Mouse (Mus musculus) midbrain, embryonic 14.5 days (tissue): ENCODE measurements around the gene Gm340. TPM values are rescaled to one million over a fixed set of nuclear protein-coding genes. Genes with fewer than 3 reads are reported as not detected.

ENCODE experiments used
- ATAC-seq: fragments of 200-750 bp; cut with Nextera tagmentation; 2 replicates; pipeline ENCODE4 v1.8.0; 2017; ENCODE audit warnings: moderate number of reproducible peaks, moderate library complexity; ENCODE audit not compliant: low FRiP score, low TSS enrichment
- DNase-seq: peaks from one replicate; pipeline ENCODE4 v3.0.0-alpha.2; 2015
- H3K27ac ChIP-seq: fragments of 300-500 bp; sonication (generic); replicated peaks from 2 replicates; pipeline ENCODE4 v1.5.1; 2014; ENCODE audit warnings: mild to moderate bottlenecking, low read depth, low read length, moderate library complexity
- H3K27me3 ChIP-seq: fragments of 300-500 bp; sonication (generic); 2 replicates; pipeline ENCODE4 v1.6.1; 2014; ENCODE audit warnings: low read length, control low read depth, mixed read lengths; ENCODE audit not compliant: control insufficient read depth, insufficient read depth
- H3K36me3 ChIP-seq: fragments of 300-500 bp; sonication (generic); 2 replicates; pipeline ENCODE4 v1.6.1; 2014; ENCODE audit warnings: low read length, control low read depth; ENCODE audit not compliant: control insufficient read depth, insufficient read depth
- H3K4me1 ChIP-seq: fragments of 300-500 bp; sonication (generic); 2 replicates; pipeline ENCODE4 v1.6.1; 2014; ENCODE audit warnings: mild to moderate bottlenecking, antibody characterized with exemption, low read length, control low read depth; ENCODE audit not compliant: control insufficient read depth, insufficient read depth
- H3K4me2 ChIP-seq: fragments of 300-500 bp; sonication (generic); 2 replicates; pipeline ENCODE4 v1.6.1; 2014; ENCODE audit warnings: mild to moderate bottlenecking, low read length, moderate library complexity
- H3K4me3 ChIP-seq: fragments of 300-500 bp; sonication (generic); replicated peaks from 2 replicates; pipeline ENCODE4 v1.5.1; 2014; ENCODE audit warnings: low read depth, low read length
- H3K9ac ChIP-seq: fragments of 300-500 bp; sonication (generic); replicated peaks from 2 replicates; pipeline ENCODE4 v1.6.1; 2014; ENCODE audit warnings: mild to moderate bottlenecking, low read length, moderate library complexity
- H3K9me3 ChIP-seq: fragments of 300-500 bp; sonication (generic); 2 replicates; pipeline ENCODE4 v1.6.1; 2016; ENCODE audit warnings: low read length, control low read depth, mixed read lengths; ENCODE audit not compliant: control insufficient read depth
- WGBS: fragments of 180-500 bp; shearing (Covaris S2); extraction: QIAGEN DNeasy Blood & Tissue Kit; methylation state at CpG from one replicate; pipeline ENCODE4 v1.1.7; 2014; 5-methylcytosine and 5-hydroxymethylcytosine counted together
- microRNA-seq: library from miRNA; unstranded; fragments of <30 nt; microRNA quantifications from one replicate; pipeline ENCODE4, GENCODE M21; 2016
- polyA plus RNA-seq: library from polyadenylated mRNA; unstranded; fragments of >200 nt; fragmentation: Nextera tagmentation; extraction: Ambion mirVana; gene quantifications from 2 replicates; pipeline ENCODE4 v1.2.1, GENCODE M21; 2014

The Gm340 gene
- polyA plus RNA-seq, 1 experiment from 2014 or later: 5.1 TPM

- no peak overlapping the region for H3K27ac ChIP-seq
- no peak overlapping the region for H3K9ac ChIP-seq
- H3K4me2 ChIP-seq: no peak overlapping the region
- no peaks in the 10 kb centered on the region for H3K9me3 ChIP-seq
- H3K4me3 ChIP-seq: no peak overlapping the region
- DNase-seq (no peak), ATAC-seq (no peak)
- H3K36me3 ChIP-seq: peaks cover 5% of the 10 kb centered on the region
- WGBS: 67% methylated on average over 19 of the region's 19 CpGs
- H3K4me1 ChIP-seq: peaks cover 36% of the 10 kb centered on the region
- H3K27me3 ChIP-seq: no peaks in the 10 kb centered on the region; the same call in 1 of the 2 replicates
Measured at GRCm38 (mm10) chr19:41618771-41619385, 36.7 kb downstream of the Gm340 start.

DNA sequence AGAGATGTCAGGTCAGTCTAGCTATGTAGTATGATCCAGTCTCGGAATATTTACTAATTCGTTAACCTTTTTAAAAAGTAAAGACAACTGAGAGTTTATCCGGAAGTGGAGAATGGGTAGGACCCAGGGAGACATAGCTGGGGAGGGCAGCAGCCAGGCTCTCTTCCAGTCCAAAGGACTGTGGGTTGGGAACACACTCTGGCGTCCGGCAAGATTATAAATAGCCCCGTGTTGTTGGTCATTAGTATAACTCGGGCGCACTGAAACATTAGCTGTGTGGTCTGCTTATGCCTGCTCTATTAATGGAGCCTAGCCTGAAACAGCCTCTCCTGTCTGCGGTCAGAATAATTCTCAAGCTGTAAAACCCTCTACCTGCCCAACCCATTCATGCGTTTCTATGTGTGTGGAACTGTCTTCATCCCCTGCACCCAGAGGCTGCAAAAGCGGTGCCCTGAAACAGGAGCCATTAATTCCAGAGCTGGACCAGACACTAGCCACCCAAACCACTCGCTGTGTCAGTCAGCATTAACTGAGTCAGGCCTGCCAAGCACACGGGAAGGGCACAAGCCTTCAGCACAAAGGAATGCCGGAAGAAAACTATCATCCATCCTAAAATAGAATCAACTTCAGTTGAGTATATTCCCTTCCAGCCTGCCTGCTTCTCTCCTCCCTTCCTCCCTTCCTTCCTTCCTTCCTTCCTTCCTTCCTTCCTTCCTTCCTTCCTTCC is 38.4 kb downstream of the Gm340 start:
- Histone ChIP-seq H3K9me3 (no peaks in the 10 kb centered on the region), H3K9ac (no peak overlapping the region), H3K36me3 (peaks cover 9% of the 10 kb centered on the region), H3K27me3 (no peaks in the 10 kb centered on the region), H3K4me2 (no peak overlapping the region), H3K27ac (no peak overlapping the region), H3K4me1 (peaks cover 20% of the 10 kb centered on the region), H3K4me3 (no peak overlapping the region)
- ATAC-seq (no peak), DNase-seq (no peak)
- 87% methylated on average over 14 of the region's 14 CpGs for WGBS

- Histone ChIP-seq H3K9me3 (no peaks in the 10 kb centered on the region), H3K9ac (no peak overlapping the region), H3K4me3 (no peak overlapping the region), H3K27me3 (no peaks in the 10 kb centered on the region), H3K27ac (no peak overlapping the region), H3K4me1 (no peaks in the 10 kb centered on the region), H3K36me3 (peaks cover 18% of the 10 kb centered on the region), H3K4me2 (no peak overlapping the region)
- DNase-seq: no peak
- ATAC-seq: no peak
- 75% methylated on average over 11 of the region's 11 CpGs for WGBS
Measured at GRCm38 (mm10) chr19:41628970-41629369, 46.8 kb downstream of the Gm340 start.

DNA sequence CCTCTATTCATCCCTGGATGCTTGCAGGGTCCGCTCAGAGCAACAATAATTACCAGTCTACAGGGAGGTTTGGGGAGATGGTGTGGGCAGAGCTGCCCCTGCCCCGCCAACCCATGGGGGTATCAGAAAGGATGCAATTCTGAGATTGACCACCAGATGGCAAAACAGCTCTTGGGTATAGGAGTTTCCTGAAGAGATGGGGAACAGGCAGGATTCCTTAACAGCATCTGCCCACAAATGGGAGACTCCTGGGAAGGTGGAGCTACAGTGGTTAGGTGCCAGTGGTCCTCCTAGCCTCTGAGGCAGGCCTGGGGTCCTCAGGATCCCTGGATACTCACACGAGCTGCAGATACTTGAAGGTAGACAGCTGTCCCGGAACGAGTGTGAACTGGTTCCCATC is 47.4 kb downstream of the Gm340 start:
- H3K4me1 ChIP-seq: no peaks in the 10 kb centered on the region
- no peak overlapping the region for H3K4me3 ChIP-seq
- WGBS: 48% methylated on average over 5 of the region's 5 CpGs
- ATAC-seq (peak; percentile 17; the same call in 1 of the 2 replicates), DNase-seq (peak; percentile 90)
- no peaks in the 10 kb centered on the region for H3K9me3 ChIP-seq
- no peak overlapping the region for H3K4me2 ChIP-seq
- no peak overlapping the region for H3K27ac ChIP-seq
- H3K9ac ChIP-seq: no peak overlapping the region
- peaks cover 14% of the 10 kb centered on the region for H3K36me3 ChIP-seq
- no peaks in the 10 kb centered on the region for H3K27me3 ChIP-seq

DNA sequence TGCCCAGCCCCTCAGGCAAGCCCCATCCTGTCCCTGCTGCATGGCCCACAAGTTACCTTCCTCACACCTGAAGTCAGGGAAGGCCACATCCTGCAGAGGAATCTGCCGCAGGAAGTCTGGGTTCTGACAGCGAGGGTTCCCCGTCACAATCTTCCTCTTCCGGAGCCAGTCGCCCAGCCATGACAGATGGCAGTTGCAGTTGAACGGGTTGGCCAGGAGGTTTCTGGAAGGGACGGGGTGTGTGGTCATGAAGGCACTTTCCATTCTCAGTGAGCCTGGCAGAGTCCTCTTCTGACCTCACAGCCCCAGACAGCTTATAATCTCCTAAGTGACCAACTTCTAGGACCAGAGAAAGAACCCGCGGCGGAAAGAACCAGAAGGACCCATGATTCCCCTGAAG is 51.9 kb downstream of the Gm340 start:
- no peaks in the 10 kb centered on the region for H3K27me3 ChIP-seq
- no peak overlapping the region for H3K9ac ChIP-seq
- H3K36me3 ChIP-seq: no peaks in the 10 kb centered on the region
- ATAC-seq: no peak
- 89% methylated on average over 10 of the region's 10 CpGs for WGBS
- H3K4me1 ChIP-seq: no peaks in the 10 kb centered on the region
- H3K9me3 ChIP-seq: no peaks in the 10 kb centered on the region
- no peak for DNase-seq
- no peak overlapping the region for H3K4me3 ChIP-seq
- no peak overlapping the region for H3K4me2 ChIP-seq
- H3K27ac ChIP-seq: no peak overlapping the region

GRCm38 (mm10) chr19:41634999-41635398 is 52.8 kb downstream of the Gm340 start:
- Histone ChIP-seq H3K4me2 (no peak overlapping the region), H3K27me3 (no peaks in the 10 kb centered on the region), H3K9ac (no peak overlapping the region), H3K36me3 (no peaks in the 10 kb centered on the region), H3K4me3 (no peak overlapping the region), H3K27ac (no peak overlapping the region), H3K9me3 (no peaks in the 10 kb centered on the region), H3K4me1 (no peaks in the 10 kb centered on the region)
- DNase-seq: peak; percentile 40
- no peak for ATAC-seq
- WGBS: 18% methylated on average over 6 of the region's 6 CpGs

Small RNA genes lying within 50 kb of the gene (microRNA-seq; reads per million reads assigned to microRNA genes)
- not detected for gene Mir8091

Other genes with a start within 250 kb of the Gm340 start
- 1.1 and 2.9 TPM in 2 replicates for gene Pik3ap1, start 197.3 kb upstream of the Gm340 start, polyA plus RNA-seq
- gene Lcor, start 99.7 kb upstream of the Gm340 start, polyA plus RNA-seq: 23.2 and 24.3 TPM in 2 replicates
- 20.6 and 27.9 TPM in 2 replicates for gene Slit1, start 161.3 kb downstream of the Gm340 start, polyA plus RNA-seq
- 4.7 and 8.5 TPM in 2 replicates for gene Arhgap19, start 219.7 kb downstream of the Gm340 start, polyA plus RNA-seq
- 30.6 and 32.7 TPM in 2 replicates for gene Frat1, start 247.6 kb downstream of the Gm340 start, polyA plus RNA-seq